Mouse (Mus musculus): ENCODE measurements around the gene Gm20403.
"Not testable (repeated sequence)": the region's sequence is repeated elsewhere in the genome, so short reads cannot be mapped to it uniquely, and the experiment has no call there.

Gm20403 gene

GRCm38 (mm10) chr12:54993246-54994067, 7.1 kb upstream of the Gm20403 start:
- no peak for DNase-seq (ENCODE audit: low read depth in 1 of 2, low spot score in 2 of 2)

GRCm38 (mm10) chr12:54992814-54993213, 6.5 kb upstream of the Gm20403 start:
- no peak for DNase-seq (ENCODE audit: low read depth in 1 of 2, low spot score in 2 of 2)

- no peak for DNase-seq (ENCODE audit: low read depth in 1 of 2, low spot score in 2 of 2)
Observed at GRCm38 (mm10) chr12:54988323-54988850, 2.1 kb upstream of the Gm20403 start.

- DNase-seq (ENCODE audit: low read depth in 1 of 2, low spot score in 2 of 2): no peak
Observed at GRCm38 (mm10) chr12:54987156-54987555, 827 bp upstream of the Gm20403 start.

GRCm38 (mm10) chr12:54985257-54986051, 875 bp downstream of the Gm20403 start:
- peak in 1 of 2 experiments; percentile 33 for DNase-seq (ENCODE audit: low read depth in 1 of 2, low spot score in 2 of 2)

- peak in 1 of 2 experiments; percentile 43 for DNase-seq (ENCODE audit: low read depth in 1 of 2, low spot score in 2 of 2)
Observed at GRCm38 (mm10) chr12:54984701-54985256, 1.6 kb downstream of the Gm20403 start.

- DNase-seq (ENCODE audit: low read depth in 1 of 2, low spot score in 2 of 2): no peak
Observed at GRCm38 (mm10) chr12:54982935-54983715, 3.2 kb downstream of the Gm20403 start.

GRCm38 (mm10) chr12:54981962-54982361, 4.4 kb downstream of the Gm20403 start:
- no peak for DNase-seq (ENCODE audit: low read depth in 1 of 2, low spot score in 2 of 2)

GRCm38 (mm10) chr12:54980939-54981338, 5.4 kb downstream of the Gm20403 start:
- DNase-seq (ENCODE audit: low read depth in 1 of 2, low spot score in 2 of 2): no peak

GRCm38 (mm10) chr12:54980532-54980931, 5.8 kb downstream of the Gm20403 start:
- DNase-seq (ENCODE audit: low read depth in 1 of 2, low spot score in 2 of 2): no peak

- DNase-seq (ENCODE audit: low read depth in 1 of 2, low spot score in 2 of 2): no peak
Observed at GRCm38 (mm10) chr12:54969033-54969432, 17.3 kb downstream of the Gm20403 start.

- DNase-seq (ENCODE audit: low read depth in 1 of 2, low spot score in 2 of 2): no peak
Observed at GRCm38 (mm10) chr12:54965532-54966160, 20.7 kb downstream of the Gm20403 start.

GRCm38 (mm10) chr12:54959569-54959968, 26.8 kb downstream of the Gm20403 start:
- DNase-seq (ENCODE audit: low read depth in 1 of 2, low spot score in 2 of 2): no peak

GRCm38 (mm10) chr12:54956974-54957373, 29.4 kb downstream of the Gm20403 start:
- DNase-seq (ENCODE audit: low read depth in 1 of 2, low spot score in 2 of 2): no peak

- no peak for DNase-seq (ENCODE audit: low read depth in 1 of 2, low spot score in 2 of 2)
Observed at GRCm38 (mm10) chr12:54956457-54956856, 29.9 kb downstream of the Gm20403 start.

GRCm38 (mm10) chr12:54946116-54946515, 40.2 kb downstream of the Gm20403 start:
- DNase-seq (ENCODE audit: low read depth in 1 of 2, low spot score in 2 of 2): no peak

GRCm38 (mm10) chr12:54942586-54943157, 43.7 kb downstream of the Gm20403 start:
- not testable (repeated sequence) for DNase-seq (ENCODE audit: low read depth in 1 of 2, low spot score in 2 of 2)

GRCm38 (mm10) chr12:54937581-54938343, 48.6 kb downstream of the Gm20403 start:
- DNase-seq (ENCODE audit: low read depth in 1 of 2, low spot score in 2 of 2): not testable (repeated sequence)

Measured in monocyte, adult 2 months (primary cell).